ENCODE assay signal across 8 mouse cellular contexts in the genomic region with DNA sequence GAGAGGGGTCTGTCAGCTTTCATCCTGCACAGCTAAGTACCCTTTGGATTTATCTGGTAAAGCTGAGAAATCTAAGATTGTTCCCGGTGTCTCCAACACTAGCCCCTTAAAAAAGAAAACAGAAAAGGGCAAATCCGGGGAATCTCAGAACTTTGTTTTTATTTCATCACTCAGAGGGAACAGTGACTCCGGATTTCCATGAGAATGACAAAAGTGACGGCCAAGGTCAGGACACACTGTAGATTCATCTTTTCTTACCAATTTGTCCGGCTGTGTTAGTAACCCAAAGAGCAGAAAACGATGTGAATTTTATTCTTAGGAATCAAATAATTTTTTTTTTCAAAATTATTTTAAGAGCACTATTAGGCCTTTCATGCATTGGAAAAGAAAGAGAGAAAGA. TPM values are rescaled to one million over a fixed set of nuclear protein-coding genes. Genes with fewer than 3 reads are reported as not detected.
A peak's percentile ranks its signal among the peaks of the same experiment; 100 is the strongest.
DNase-seq lines count a peak whose midpoint lies in the region; ATAC-seq and TF ChIP-seq lines count a peak whose summit lies in the region.

No protein-coding gene starts in this region.

- no peaks in the 10 kb centered on the region for H3K36me3 ChIP-seq in hindbrain, embryonic 10.5 days
- H3K36me3 ChIP-seq in hindbrain, embryonic 11.5 days (ENCODE audit: control insufficient read depth, insufficient read depth, low read length) = no peaks in the 10 kb centered on the region
- peaks cover 0 to 8% of the 10 kb centered on the region in 2 experiments; a peak in 2 of 4 replicates for H3K36me3 ChIP-seq in MEL (ENCODE audit: control insufficient read depth in 1 of 2, insufficient read depth in 2 of 2, low read length in 2 of 2)
- no peaks in the 10 kb centered on the region for H3K36me3 ChIP-seq in liver, embryonic 14.5 days (replicated peaks; ENCODE audit: control insufficient read depth, insufficient read depth, low read depth)

- TF ChIP-seq CTCF in MEL (IDR thresholded peaks at IDR 0.05 in 2 of 3, conservative IDR thresholded peaks at IDR 0.05 in 1 of 3; ENCODE audit: control insufficient read depth in 1 of 3, insufficient read depth in 1 of 3, low read depth in 2 of 3, low read length in 3 of 3, poor library complexity in 1 of 3, severe bottlenecking in 1 of 3) = no peak
- TF ChIP-seq CTCF in cortical plate, adult 2 months (IDR thresholded peaks at IDR 0.05; ENCODE audit: extremely low read depth, insufficient read depth, low read length) = no peak
- TF ChIP-seq CTCF in liver, embryonic 14.5 days (IDR thresholded peaks at IDR 0.05; ENCODE audit: low read depth) = no peak

- H3K4me1 ChIP-seq in hindbrain, embryonic 10.5 days (replicated peaks) = peaks cover 19% of the 10 kb centered on the region
- H3K4me1 ChIP-seq in hindbrain, embryonic 11.5 days (replicated peaks; ENCODE audit: control insufficient read depth, insufficient read depth, low read length) = 0 out of 2 replicates have a peak, but pooled peaks cover 2% of the 10 kb centered on the region
- peaks cover 3 to 14% of the 10 kb centered on the region in 2 experiments for H3K4me1 ChIP-seq in MEL (ENCODE audit: control insufficient read depth in 1 of 2, insufficient read depth in 2 of 2, low read length in 2 of 2)
- peaks cover 5% of the 10 kb centered on the region; the same call in 1 of the 2 replicates for H3K4me1 ChIP-seq in cortical plate, adult 2 months (ENCODE audit: control insufficient read depth, insufficient read depth, low read length)
- H3K4me1 ChIP-seq in liver, embryonic 14.5 days (replicated peaks; ENCODE audit: control insufficient read depth in 2 of 2, insufficient read depth in 2 of 2, low read length in 1 of 2) = peaks cover 7 to 19% of the 10 kb centered on the region in 2 experiments; a peak in 3 of 4 replicates

- TF ChIP-seq EP300 in MEL (IDR thresholded peaks at IDR 0.05; ENCODE audit: low read depth in 1 of 2, low read length in 2 of 2) = no peak
- TF ChIP-seq EP300 in liver, embryonic 14.5 days (IDR thresholded peaks at IDR 0.05; ENCODE audit: low read depth) = no peak

- peak overlapping the region; percentile 63; the same call in 1 of the 2 replicates for H3K4me3 ChIP-seq in hindbrain, embryonic 10.5 days
- no peak overlapping the region for H3K4me3 ChIP-seq in hindbrain, embryonic 11.5 days (ENCODE audit: low read depth, low read length)
- peak overlapping the region; percentile 65; a peak in 2 of 4 replicates for H3K4me3 ChIP-seq in MEL (ENCODE audit: control insufficient read depth in 1 of 2, insufficient read depth in 1 of 2, low read depth in 2 of 2, low read length in 2 of 2)
- no peak overlapping the region for H3K4me3 ChIP-seq in cortical plate, adult 2 months (ENCODE audit: insufficient read depth, low read length)
- H3K4me3 ChIP-seq in liver, embryonic 14.5 days (ENCODE audit: insufficient read depth in 1 of 2, low read depth in 2 of 2, low read length in 2 of 2) = no peak overlapping the region; a peak in 1 of 4 replicates

- WGBS in hindbrain, embryonic 10.5 days = 78% methylated on average over 6 of the region's 6 CpGs
- WGBS in hindbrain, embryonic 11.5 days = 75% methylated on average over 6 of the region's 6 CpGs
- 75% methylated on average over 6 of the region's 6 CpGs for WGBS in liver, embryonic 14.5 days (ENCODE audit: insufficient replicate concordance)

- no peak for DNase-seq in hindbrain, embryonic 10.5 days (ENCODE audit: low spot score)
- DNase-seq in hindbrain, embryonic 11.5 days (ENCODE audit: low spot score) = no peak
- no peak for DNase-seq in MEL (ENCODE audit: low read depth, low spot score)
- no peak for DNase-seq in liver, embryonic 14.5 days (ENCODE audit: low read depth in 3 of 3, low spot score in 3 of 3)
- DNase-seq in left cerebral cortex, adult 8-10 months (ENCODE audit: low spot score in 2 of 2) = no peak
- DNase-seq in cerebellum, adult 8-10 months = no peak
- no peak for DNase-seq in gastrocnemius, postnatal 4 days (ENCODE audit: low spot score in 2 of 2)

- no peak overlapping the region for H3K4me2 ChIP-seq in hindbrain, embryonic 11.5 days (replicated peaks; ENCODE audit: low read depth, low read length)
- peak overlapping the region; percentile 91 for H3K4me2 ChIP-seq in liver, embryonic 14.5 days (ENCODE audit: low read depth)

- TF ChIP-seq POLR2A in MEL (IDR thresholded peaks at IDR 0.05; ENCODE audit: control insufficient read depth in 1 of 2, insufficient read depth in 1 of 2, low read depth in 1 of 2, low read length in 2 of 2, poor library complexity in 1 of 2) = no peak
- TF ChIP-seq POLR2A in cortical plate, adult 2 months (IDR thresholded peaks at IDR 0.05; ENCODE audit: extremely low read depth, insufficient read depth, low read length) = no peak

- no peak for ATAC-seq in hindbrain, embryonic 11.5 days (ENCODE audit: low FRiP score)
- no peak for ATAC-seq in liver, embryonic 14.5 days (ENCODE audit: insufficient read depth)

- H3K27ac ChIP-seq in hindbrain, embryonic 10.5 days = peak overlapping the region; percentile 89; the same call in 1 of the 2 replicates
- H3K27ac ChIP-seq in hindbrain, embryonic 11.5 days (ENCODE audit: low read depth, low read length) = no peak overlapping the region
- H3K27ac ChIP-seq in MEL (ENCODE audit: control insufficient read depth, low read depth, low read length) = no peak overlapping the region
- H3K27ac ChIP-seq in cortical plate, adult 2 months (ENCODE audit: insufficient read depth, low read length) = peak overlapping the region; percentile 21
- no peak overlapping the region for H3K27ac ChIP-seq in liver, embryonic 14.5 days

- no peaks in the 10 kb centered on the region for H3K27me3 ChIP-seq in hindbrain, embryonic 10.5 days (ENCODE audit: insufficient read depth, poor library complexity, severe bottlenecking)
- H3K27me3 ChIP-seq in hindbrain, embryonic 11.5 days (ENCODE audit: control insufficient read depth, insufficient read depth, low read length) = no peaks in the 10 kb centered on the region
- H3K27me3 ChIP-seq in MEL (ENCODE audit: control insufficient read depth in 1 of 2, insufficient read depth in 2 of 2, low read length in 2 of 2) = no peaks in the 10 kb centered on the region
- no peaks in the 10 kb centered on the region for H3K27me3 ChIP-seq in liver, embryonic 14.5 days (ENCODE audit: control insufficient read depth, insufficient read depth, low read length)

- H3K9me3 ChIP-seq in hindbrain, embryonic 10.5 days = no peaks in the 10 kb centered on the region
- H3K9me3 ChIP-seq in hindbrain, embryonic 11.5 days (ENCODE audit: control insufficient read depth, low read length) = no peaks in the 10 kb centered on the region
- no peaks in the 10 kb centered on the region for H3K9me3 ChIP-seq in MEL (replicated peaks; ENCODE audit: insufficient read depth, low read length)
- no peaks in the 10 kb centered on the region for H3K9me3 ChIP-seq in liver, embryonic 14.5 days (ENCODE audit: control insufficient read depth, low read length)

- H3K79me2 ChIP-seq in MEL (ENCODE audit: control insufficient read depth, insufficient read depth, low read length, poor library complexity) = peaks cover 4% of the 10 kb centered on the region; the same call in 1 of the 2 replicates

- no peak for TF ChIP-seq RAD21 in MEL (IDR thresholded peaks at IDR 0.05; ENCODE audit: low read depth, low read length)

- H3K9ac ChIP-seq in hindbrain, embryonic 11.5 days (ENCODE audit: low read depth, low read length) = no peak overlapping the region
- peak overlapping the region; percentile 83 for H3K9ac ChIP-seq in MEL (ENCODE audit: control insufficient read depth, low read depth, low read length, poor library complexity, severe bottlenecking)
- H3K9ac ChIP-seq in liver, embryonic 14.5 days (replicated peaks) = no peak overlapping the region

TF ChIP-seq in MEL, 35 proteins besides CTCF, POLR2A, EP300 and RAD21:
- TF ChIP-seq MYB (IDR thresholded peaks at IDR 0.05; ENCODE audit: low read depth, low read length) = no peak

RNA-seq across cellular contexts. Expression of a gene that starts 30.5 kb away (rescaled TPM):
- polyA plus RNA-seq in hindbrain, embryonic 10.5 days (2016; fragmentation: Nextera tagmentation; extraction: Ambion mirVana) = 466 and 470 TPM in 2 replicates
- polyA plus RNA-seq in hindbrain, embryonic 11.5 days (2014; fragmentation: Nextera tagmentation; extraction: Ambion mirVana) = 828 and 847 TPM in 2 replicates
- total RNA-seq in MEL (2012; rRNA removed) = 373 and 409 TPM in 2 replicates
- 1,000 to 10,000 TPM in 1 of 2 experiments, 100 to 1,000 TPM in 1; 789 to 2,754 TPM for polyA plus RNA-seq in MEL (2012; ENCODE audit: insufficient read depth in 1 of 2, insufficient read length in 2 of 2, low read depth in 1 of 2, low replicate concordance in 2 of 2, missing spikeins in 1 of 2)
- polyA plus RNA-seq in cortical plate, adult 2 months (2012; rRNA removed) = 317 and 349 TPM in 2 replicates
- 86.5 and 191 TPM in 2 replicates for polyA plus RNA-seq in liver, embryonic 14.5 days (2012; rRNA removed)
- 165 and 201 TPM in 2 replicates for polyA plus RNA-seq in liver, embryonic 14.5 days (2014; fragmentation: Nextera tagmentation; extraction: Ambion mirVana)
- total RNA-seq in left cerebral cortex, adult 8-10 months (2022) = 100 to 1,000 TPM; 359 to 418 (median 395) TPM
- 100 to 1,000 TPM; 318 to 386 TPM for total RNA-seq in gastrocnemius, postnatal 4 days (2021)

RNA-seq across cellular contexts. Expression of a gene that starts 37.8 kb away (rescaled TPM):
- 7.0 and 7.9 TPM in 2 replicates for polyA plus RNA-seq in hindbrain, embryonic 10.5 days (2016; fragmentation: Nextera tagmentation; extraction: Ambion mirVana)
- polyA plus RNA-seq in hindbrain, embryonic 11.5 days (2014; fragmentation: Nextera tagmentation; extraction: Ambion mirVana) = 8.3 and 8.7 TPM in 2 replicates
- total RNA-seq in MEL (2012; rRNA removed) = 0.85 and 0.98 TPM in 2 replicates
- polyA plus RNA-seq in MEL (2012; ENCODE audit: insufficient read depth in 1 of 2, insufficient read length in 2 of 2, low read depth in 1 of 2, low replicate concordance in 2 of 2, missing spikeins in 1 of 2) = 1 to 10 TPM in 1 of 2 experiments, not detected in 1; 3.2 TPM
- 7.0 and 7.3 TPM in 2 replicates for polyA plus RNA-seq in cortical plate, adult 2 months (2012; rRNA removed)
- polyA plus RNA-seq in liver, embryonic 14.5 days (2012; rRNA removed) = 0.19 and 0.64 TPM in 2 replicates
- polyA plus RNA-seq in liver, embryonic 14.5 days (2014; fragmentation: Nextera tagmentation; extraction: Ambion mirVana) = 3.5 and 4.3 TPM in 2 replicates
- total RNA-seq in left cerebral cortex, adult 8-10 months (2022) = 10 to 100 TPM in 3 of 4 experiments, 1 to 10 TPM in 1; 10.0 to 14.8 (median 13.1) TPM
- 1 to 10 TPM; 6.4 to 6.5 TPM for total RNA-seq in gastrocnemius, postnatal 4 days (2021)

RNA-seq across cellular contexts. Expression of a gene that starts 49.2 kb away (rescaled TPM):
- 87.1 and 109 TPM in 2 replicates for polyA plus RNA-seq in hindbrain, embryonic 10.5 days (2016; fragmentation: Nextera tagmentation; extraction: Ambion mirVana)
- 111 and 123 TPM in 2 replicates for polyA plus RNA-seq in hindbrain, embryonic 11.5 days (2014; fragmentation: Nextera tagmentation; extraction: Ambion mirVana)
- total RNA-seq in MEL (2012; rRNA removed) = 24.3 and 26.8 TPM in 2 replicates
- 10 to 100 TPM in 1 of 2 experiments, not detected in 1; 27.3 TPM for polyA plus RNA-seq in MEL (2012; ENCODE audit: insufficient read depth in 1 of 2, insufficient read length in 2 of 2, low read depth in 1 of 2, low replicate concordance in 2 of 2, missing spikeins in 1 of 2)
- polyA plus RNA-seq in cortical plate, adult 2 months (2012; rRNA removed) = 62.8 and 63.5 TPM in 2 replicates
- polyA plus RNA-seq in liver, embryonic 14.5 days (2012; rRNA removed) = 42.4 and 42.9 TPM in 2 replicates
- polyA plus RNA-seq in liver, embryonic 14.5 days (2014; fragmentation: Nextera tagmentation; extraction: Ambion mirVana) = 97.3 and 107 TPM in 2 replicates
- total RNA-seq in left cerebral cortex, adult 8-10 months (2022) = 10 to 100 TPM; 22.5 to 37.3 (median 28.5) TPM
- 10 to 100 TPM; 38.3 to 42.9 TPM for total RNA-seq in gastrocnemius, postnatal 4 days (2021)

Comparison
In these comparisons a context has a peak if more than half of its experiments do, and no peak if none do; other contexts are left out.
1. H3K27ac ChIP-seq: peak in hindbrain, embryonic 10.5 days (single experiment) and cortical plate, adult 2 months (single experiment); none in hindbrain, embryonic 11.5 days (single experiment), MEL (single experiment) and liver, embryonic 14.5 days (single experiment).
2. H3K4me3 ChIP-seq: peak in hindbrain, embryonic 10.5 days (single experiment) and MEL (2 of 2); none in hindbrain, embryonic 11.5 days (single experiment), cortical plate, adult 2 months (single experiment) and liver, embryonic 14.5 days (0 of 2).